Mouse (Mus musculus) R1 (cell line): ENCODE results near the gene Srd5a1.
"Not testable (repeated sequence)": the region's sequence is repeated elsewhere in the genome, so short reads cannot be mapped to it uniquely, and the experiment has no call there.

ENCODE experiments used
- DNase-seq: peaks from one replicate; pipeline ENCODE4 v3.0.0-alpha.2; 2018; ENCODE audit warnings: low read depth, low spot score

Gene Srd5a1

DNA sequence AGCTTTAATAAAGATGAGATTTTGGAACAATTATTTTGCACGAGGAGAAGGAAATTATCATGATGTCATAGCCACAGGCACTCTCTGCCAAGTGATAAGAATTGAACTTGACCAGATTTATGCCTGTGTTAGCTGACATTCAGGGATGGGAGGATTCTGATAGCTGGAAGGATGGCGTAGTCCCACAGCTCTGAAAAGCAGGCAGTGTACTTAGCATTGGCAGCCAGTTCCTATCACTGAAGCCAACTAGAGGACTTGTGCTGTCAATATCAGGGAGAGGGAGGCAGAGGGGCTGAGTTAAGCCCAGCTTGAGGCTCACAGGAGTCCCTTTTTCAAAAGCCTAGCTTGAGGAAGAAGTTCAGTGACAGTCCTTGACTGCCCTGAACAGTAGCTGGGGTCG lies 13.3 kb upstream of the Srd5a1 start:
- no peak for DNase-seq

GRCm38 (mm10) chr13:69623843-69624242 lies 12.6 kb upstream of the Srd5a1 start:
- DNase-seq = no peak

GRCm38 (mm10) chr13:69616716-69617115 lies 5.5 kb upstream of the Srd5a1 start:
- no peak for DNase-seq

- peak; percentile 64 for DNase-seq
Measured at GRCm38 (mm10) chr13:69612175-69612544, 918 bp upstream of the Srd5a1 start.

- peak; percentile 30 for DNase-seq
Measured at GRCm38 (mm10) chr13:69610751-69611397, 368 bp downstream of the Srd5a1 start.

DNA sequence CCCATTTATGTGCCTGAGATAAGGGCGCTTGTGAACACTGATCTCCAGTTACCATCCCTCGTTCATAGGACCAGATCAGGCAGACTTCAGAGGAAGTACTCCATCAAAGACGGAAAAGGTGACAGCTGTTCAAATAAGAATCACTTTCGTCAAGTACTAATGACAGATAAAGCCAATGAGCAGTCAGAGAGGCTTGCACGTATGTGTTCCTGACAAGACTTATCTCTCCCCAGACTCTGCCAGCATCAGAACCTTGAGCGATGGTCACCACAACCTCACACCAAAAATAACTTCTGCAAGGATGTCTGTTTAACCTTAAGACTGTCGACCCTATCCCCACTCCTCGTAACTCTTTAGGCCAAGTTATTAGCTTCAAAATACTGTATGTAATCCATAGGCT lies 2.5 kb downstream of the Srd5a1 start:
- DNase-seq = no peak

DNA sequence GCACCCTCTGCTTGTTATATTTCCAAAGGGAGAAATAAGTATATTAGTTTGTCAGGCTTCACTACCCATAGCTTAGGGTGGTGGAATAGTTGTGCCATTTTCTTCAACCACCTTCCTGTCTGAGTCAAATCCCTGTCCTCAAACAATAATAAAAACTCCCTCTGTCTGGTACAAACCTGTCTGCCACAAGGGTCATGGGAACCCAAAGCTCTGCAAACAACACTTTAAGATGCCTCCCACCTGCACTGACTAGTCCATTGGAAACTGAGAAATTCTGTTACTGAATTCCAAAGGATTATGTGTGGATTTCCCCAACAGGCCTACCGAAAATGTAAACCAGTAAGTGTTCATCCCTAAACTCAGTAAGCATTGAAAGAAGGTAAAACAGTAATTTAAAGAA lies 6.6 kb downstream of the Srd5a1 start:
- DNase-seq = no peak

DNA sequence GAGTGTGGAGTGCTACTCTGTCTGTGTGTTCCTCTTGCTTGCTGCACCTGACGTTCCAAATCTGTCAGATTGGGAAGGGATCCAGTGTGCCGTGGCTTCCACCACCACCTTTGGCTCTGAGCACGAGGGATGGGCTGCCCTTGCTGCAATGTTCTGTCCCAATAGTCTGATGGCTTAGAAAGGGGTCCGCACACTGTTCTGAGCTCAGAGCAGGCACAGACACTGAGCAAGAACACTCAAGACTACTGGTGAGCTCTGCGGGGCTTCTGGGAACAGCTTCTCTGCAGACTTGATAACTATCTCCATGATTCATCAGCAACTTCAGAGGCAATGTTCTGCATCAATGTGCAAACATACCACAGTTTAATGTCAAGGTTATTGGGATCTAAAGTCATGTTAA lies 9.9 kb downstream of the Srd5a1 start:
- DNase-seq = no peak

GRCm38 (mm10) chr13:69600863-69601262 lies 10.4 kb downstream of the Srd5a1 start:
- not testable (repeated sequence) for DNase-seq

DNA sequence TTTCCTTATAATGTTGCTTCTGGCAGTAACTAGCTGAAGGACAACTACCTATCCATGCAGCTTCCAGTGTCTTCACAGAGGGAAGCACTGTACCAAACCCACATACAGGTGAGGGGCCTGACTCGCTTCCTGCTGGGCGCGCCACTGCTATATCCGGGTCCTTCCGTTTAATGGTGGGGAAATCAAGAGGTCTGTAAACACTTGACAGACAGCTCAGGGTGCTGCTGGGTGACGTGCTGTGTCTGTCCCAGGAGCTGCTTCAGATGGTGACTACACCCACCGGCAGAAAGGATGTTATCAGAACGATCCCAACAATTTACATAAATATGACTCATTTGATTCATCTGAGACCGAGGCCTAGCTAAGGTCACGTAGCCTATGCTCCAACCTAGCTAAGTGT lies 12.4 kb downstream of the Srd5a1 start:
- DNase-seq = no peak

DNA sequence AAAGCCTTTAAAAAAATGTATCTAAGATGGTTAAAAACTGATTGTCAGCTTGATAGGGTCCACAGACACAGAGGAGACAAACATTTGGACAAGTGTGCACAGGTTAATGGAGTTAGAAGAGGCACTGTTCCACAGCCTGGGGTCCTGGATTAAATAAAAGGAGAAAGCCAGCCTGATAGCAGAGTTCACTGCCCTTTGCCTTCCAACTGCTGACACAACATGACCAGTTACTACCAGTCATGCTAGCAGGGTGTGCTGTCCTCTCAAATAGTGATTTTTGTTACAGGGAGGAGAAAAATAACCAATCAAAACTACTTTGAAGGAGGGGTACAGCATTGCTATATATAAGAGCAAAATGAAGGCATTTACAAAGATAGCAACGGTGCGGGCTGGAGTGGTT lies 14.7 kb downstream of the Srd5a1 start:
- DNase-seq = no peak

DNA sequence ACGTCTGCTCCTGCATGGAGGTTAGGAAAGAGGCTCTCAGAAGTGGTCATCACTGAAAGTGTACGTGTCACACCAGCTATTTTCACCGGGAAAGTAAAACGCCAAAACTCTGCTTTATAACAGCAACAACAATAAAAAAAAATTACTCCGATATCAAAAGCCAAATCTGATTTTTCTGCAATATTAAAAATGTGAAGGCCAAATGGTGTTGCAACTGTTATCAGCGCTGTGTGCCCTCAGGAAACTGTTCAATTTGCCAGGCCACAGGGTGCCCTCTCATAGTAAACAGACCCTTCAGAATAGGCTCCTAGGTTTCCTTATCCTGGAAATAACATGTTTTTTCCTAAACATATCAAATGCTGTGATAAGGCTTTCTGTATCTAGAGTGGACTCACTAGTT lies 15.3 kb downstream of the Srd5a1 start:
- no peak for DNase-seq

DNA sequence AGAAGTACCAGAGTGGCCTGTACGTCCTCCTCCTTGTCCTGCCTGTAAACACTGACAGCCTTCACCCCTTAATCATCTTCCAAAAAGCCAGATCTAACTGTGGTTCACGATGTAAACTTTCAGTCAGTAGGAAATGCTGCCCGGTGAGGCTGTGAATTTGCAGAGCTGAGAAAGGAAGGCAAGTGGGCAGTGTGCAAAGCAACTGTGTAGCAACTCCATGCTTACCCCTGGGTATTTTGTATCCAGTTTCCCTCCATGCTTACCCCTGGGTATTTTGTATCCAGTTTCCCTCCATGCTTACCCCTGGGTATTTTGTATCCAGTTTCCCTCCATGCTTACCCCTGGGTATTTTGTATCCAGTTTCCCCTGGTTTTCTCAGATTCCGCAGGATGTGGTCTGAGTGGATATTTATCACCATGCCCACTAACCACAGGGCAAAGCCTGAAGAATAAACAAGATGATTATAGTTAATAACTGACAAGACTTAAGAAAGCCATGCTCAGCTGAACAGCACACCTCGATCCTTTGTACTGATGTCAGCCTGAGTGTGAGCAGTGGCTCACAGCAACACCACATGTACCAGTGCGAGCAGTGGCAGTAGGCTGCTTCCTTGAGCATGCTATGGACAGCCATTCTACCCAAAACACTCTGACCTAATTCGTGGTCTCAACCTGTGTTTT lies 16.5 kb downstream of the Srd5a1 start:
- DNase-seq = no peak

DNA sequence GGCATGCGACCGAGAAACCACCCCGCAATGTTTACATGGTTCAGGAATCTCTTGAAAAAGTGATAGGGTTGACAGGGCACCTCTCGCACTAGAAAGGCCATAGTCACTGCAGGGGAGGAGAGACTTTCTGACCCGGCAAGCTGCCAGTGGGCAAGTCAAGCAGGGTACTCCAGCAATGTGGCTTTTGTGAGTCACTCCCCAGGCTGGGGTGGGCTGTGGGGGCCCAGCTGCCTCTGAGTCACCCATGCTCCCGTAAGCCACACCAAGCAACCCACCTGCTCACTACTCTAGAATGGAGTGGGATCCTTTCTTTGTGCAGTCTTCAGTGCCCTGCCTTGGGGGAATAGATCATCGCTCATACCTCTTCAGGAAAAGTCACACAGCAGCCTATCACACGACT lies 17.8 kb downstream of the Srd5a1 start:
- DNase-seq = no peak

DNA sequence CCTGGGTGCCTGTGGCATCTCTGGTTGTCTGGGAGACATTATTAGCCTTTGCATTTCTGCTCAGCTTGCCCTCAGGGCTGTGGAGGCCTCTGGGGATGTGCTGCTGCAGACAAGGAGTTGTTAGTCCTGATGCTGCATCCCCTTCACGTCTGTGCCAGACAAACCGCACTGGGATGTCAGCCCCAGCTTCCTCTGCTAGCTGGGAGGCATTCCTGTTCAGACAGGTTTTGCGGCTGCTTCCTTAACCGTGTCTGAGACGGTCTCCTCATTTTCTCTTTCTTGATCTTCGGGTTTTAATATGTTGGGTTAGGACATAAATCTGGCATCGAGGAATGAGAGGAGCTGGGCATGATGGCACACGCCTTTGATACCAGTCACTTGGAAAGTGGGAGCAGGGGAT lies 19.0 kb downstream of the Srd5a1 start:
- no peak for DNase-seq

GRCm38 (mm10) chr13:69591338-69591737 lies 19.9 kb downstream of the Srd5a1 start:
- no peak for DNase-seq

GRCm38 (mm10) chr13:69588263-69588662 lies 23.0 kb downstream of the Srd5a1 start:
- DNase-seq = no peak

- DNase-seq = no peak
Measured at GRCm38 (mm10) chr13:69587849-69588248, 23.4 kb downstream of the Srd5a1 start.

- peak; percentile 89 for DNase-seq
Measured at GRCm38 (mm10) chr13:69586337-69586736, 24.9 kb downstream of the Srd5a1 start.

DNA sequence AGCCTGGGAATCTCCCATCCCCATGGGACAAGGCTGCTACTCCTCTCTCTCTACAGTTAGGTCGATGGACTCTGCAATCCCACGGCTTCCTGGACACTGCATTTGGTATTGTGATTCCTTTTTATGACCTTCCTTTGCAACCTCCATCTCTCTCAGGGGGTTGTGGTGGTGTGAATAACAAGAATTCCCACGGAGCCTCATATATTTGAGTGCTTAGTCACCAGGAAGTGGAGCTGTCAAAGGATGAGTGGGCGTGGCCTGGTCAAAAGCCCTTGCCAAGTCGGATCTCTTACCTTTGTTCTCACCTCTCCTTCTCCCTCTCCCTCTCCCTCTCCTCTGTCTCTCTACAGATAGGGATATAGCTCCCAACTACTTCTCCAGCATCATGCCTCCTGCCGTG lies 25.4 kb downstream of the Srd5a1 start:
- peak; percentile 86 for DNase-seq

GRCm38 (mm10) chr13:69583591-69583990 lies 27.7 kb downstream of the Srd5a1 start:
- DNase-seq = no peak

DNA sequence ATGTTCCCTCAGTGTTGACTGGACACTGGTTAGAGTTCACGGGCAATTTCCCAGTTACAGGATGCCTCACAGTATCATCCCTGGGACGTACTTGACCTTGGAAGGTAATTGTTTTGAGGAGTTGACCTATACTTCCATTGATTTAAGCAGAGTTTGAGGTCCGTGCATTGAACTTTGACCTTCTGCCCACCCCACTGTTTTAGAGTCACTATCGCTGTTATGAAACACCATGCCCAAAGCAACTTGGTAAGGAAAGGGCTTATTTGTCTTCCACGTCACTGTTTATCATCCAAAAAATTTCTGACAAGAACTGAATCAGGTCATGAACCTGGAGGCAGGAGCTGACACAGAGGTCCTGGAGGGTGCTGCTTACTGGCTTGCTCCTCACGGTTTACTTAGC lies 28.8 kb downstream of the Srd5a1 start:
- no peak for DNase-seq

DNA sequence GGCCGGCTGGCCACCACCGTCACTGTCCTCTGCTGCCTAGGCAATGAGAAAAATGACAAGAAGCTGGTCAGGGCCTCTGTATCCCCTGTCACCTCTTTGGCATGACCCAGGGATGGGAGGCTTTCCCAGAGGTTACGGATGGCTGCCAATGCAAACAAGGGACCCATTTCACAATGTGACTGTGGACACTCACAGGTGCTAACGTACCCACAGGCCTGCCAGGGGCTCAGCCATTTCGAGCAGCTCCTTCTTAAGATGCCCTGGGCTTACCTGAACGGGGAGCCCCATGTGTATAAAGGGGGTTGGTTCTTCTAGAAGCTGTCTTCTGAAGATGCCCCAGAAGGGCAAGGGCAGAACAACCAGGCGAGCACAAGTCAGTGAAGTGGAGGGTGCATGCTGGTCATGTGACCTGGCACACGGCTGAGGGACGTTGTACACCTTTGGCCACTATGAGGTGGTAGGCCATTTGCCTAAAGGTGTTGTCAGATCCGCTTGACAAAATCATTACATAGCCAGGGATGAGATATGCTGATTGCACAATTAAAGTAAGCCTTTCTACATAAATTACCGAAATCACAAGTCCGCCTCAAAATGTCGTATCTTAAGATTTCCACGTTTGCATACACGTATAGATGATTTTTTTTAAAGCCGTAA lies 33.9 kb downstream of the Srd5a1 start:
- no peak for DNase-seq
